Mouse (Mus musculus) thymus, postnatal 14 days (tissue): ENCODE results near the gene Egfl8.

Source experiments
- DNase-seq: peaks from one replicate; pipeline ENCODE4 v3.0.0; 2021

Gene Egfl8

GRCm38 (mm10) chr17:34627093-34627942, 11.5 kb upstream of the Egfl8 start:
- peak; percentile 86 for DNase-seq

- DNase-seq: peak; percentile 70
These were observed 11.0 kb upstream of the Egfl8 start for GRCm38 (mm10) chr17:34626773-34627092.

GRCm38 (mm10) chr17:34626062-34626772, 10.4 kb upstream of the Egfl8 start:
- DNase-seq: no peak

- DNase-seq: no peak
These were observed 9.2 kb upstream of the Egfl8 start for GRCm38 (mm10) chr17:34624981-34625380.

- DNase-seq: no peak
These were observed 7.4 kb upstream of the Egfl8 start for GRCm38 (mm10) chr17:34623161-34623560.

- DNase-seq: no peak
These were observed 5.2 kb upstream of the Egfl8 start for GRCm38 (mm10) chr17:34621006-34621405.

- peak; percentile 87 for DNase-seq
These were observed 3.2 kb upstream of the Egfl8 start for GRCm38 (mm10) chr17:34618999-34619398.

- no peak for DNase-seq
These were observed 1.9 kb downstream of the Egfl8 start for GRCm38 (mm10) chr17:34613830-34614229.

- no peak for DNase-seq
These were observed 2.6 kb downstream of the Egfl8 start for GRCm38 (mm10) chr17:34613054-34613645.

- DNase-seq: no peak
These were observed 4.7 kb downstream of the Egfl8 start for GRCm38 (mm10) chr17:34611050-34611449.

GRCm38 (mm10) chr17:34607997-34608396, 7.8 kb downstream of the Egfl8 start:
- DNase-seq: no peak

- DNase-seq: no peak
These were observed 9.4 kb downstream of the Egfl8 start for GRCm38 (mm10) chr17:34606186-34607039.

- DNase-seq: peak; percentile 97
These were observed 10.2 kb downstream of the Egfl8 start for GRCm38 (mm10) chr17:34605609-34606008.

- DNase-seq: no peak
These were observed 11.1 kb downstream of the Egfl8 start for GRCm38 (mm10) chr17:34604511-34605237.

GRCm38 (mm10) chr17:34604061-34604508, 11.7 kb downstream of the Egfl8 start, which contains the start of gene Agpat1:
Agpat1 (plus strand) TSS chr17:34604262.
- DNase-seq: peak; percentile 99

GRCm38 (mm10) chr17:34603375-34604060, 12.3 kb downstream of the Egfl8 start, which contains the start of gene Rnf5:
Rnf5 (minus strand) TSS chr17:34603690.
- peak; percentile 98 for DNase-seq

GRCm38 (mm10) chr17:34601796-34602195, 14.0 kb downstream of the Egfl8 start:
- DNase-seq: no peak

GRCm38 (mm10) chr17:34599891-34600290, 15.9 kb downstream of the Egfl8 start:
- DNase-seq: no peak

GRCm38 (mm10) chr17:34597566-34598095, 18.1 kb downstream of the Egfl8 start, which contains the start of gene Ager:
Ager (plus strand) TSS chr17:34597862.
- DNase-seq: no peak

GRCm38 (mm10) chr17:34596098-34596497, 19.7 kb downstream of the Egfl8 start:
- DNase-seq: no peak
